Mouse (Mus musculus) cerebellum, adult 2 months (tissue): ENCODE data around the gene Mcm3. TPM values are rescaled to one million over a fixed set of nuclear protein-coding genes. Genes with fewer than 3 reads are reported as not detected.
"Not testable (repeated sequence)": the region's sequence is repeated elsewhere in the genome, so short reads cannot be mapped to it uniquely, and the experiment has no call there.

ENCODE experiments used
- DNase-seq, 2 experiments: peaks; one replicate each; pipeline ENCODE4 v3.0.0; 2021
- H3K27ac ChIP-seq: fragments of 200-500 bp; 2 replicates; pipeline ENCODE4 v1.5.1; 2012; ENCODE audit warnings: low read length, control low read depth, inconsistent platforms; ENCODE audit not compliant: insufficient read depth
- H3K27me3 ChIP-seq: fragments of 200-500 bp; 2 replicates; pipeline ENCODE4 v1.6.1; 2012; ENCODE audit warnings: inconsistent platforms, mild to moderate bottlenecking, low read length, moderate library complexity; ENCODE audit not compliant: control insufficient read depth, insufficient read depth
- H3K4me1 ChIP-seq: fragments of 200-500 bp; 2 replicates; pipeline ENCODE4 v1.6.1; 2011; ENCODE audit warnings: low read length; ENCODE audit not compliant: control insufficient read depth, insufficient read depth
- H3K4me3 ChIP-seq: fragments of 200-500 bp; replicated peaks from 2 replicates; pipeline ENCODE3; 2011; ENCODE audit warnings: mild to moderate bottlenecking, low read depth, low read length, control low read depth; ENCODE audit not compliant: insufficient read depth
- CTCF ChIP-seq: fragments of 200-500 bp; IDR thresholded peaks from 2 replicates; pipeline ENCODE4 v1.5.1; 2011; ENCODE audit warnings: low read depth, mild to moderate bottlenecking, control low read depth, low read length, moderate library complexity, borderline replicate concordance; ENCODE audit not compliant: insufficient read depth
- POLR2A ChIP-seq: fragments of 200-500 bp; IDR thresholded peaks from 2 replicates; pipeline ENCODE4 v1.6.1; 2011; ENCODE audit warnings: low read length, control low read depth, borderline replicate concordance; ENCODE audit not compliant: insufficient read depth
- WGBS: fragments of 180-500 bp; shearing (Covaris S2); methylation state at CpG from one replicate; pipeline ENCODE4 v1.1.7; 2018; 5-methylcytosine and 5-hydroxymethylcytosine counted together
- polyA plus RNA-seq: library from polyadenylated mRNA; depleted of rRNA; stranded (reverse); fragments of >200 nt; gene quantifications from 2 replicates; pipeline ENCODE4 v1.2.3, GENCODE M21; 2012

Mcm3 gene
- polyA plus RNA-seq, 1 experiment = 2.8 TPM

DNA sequence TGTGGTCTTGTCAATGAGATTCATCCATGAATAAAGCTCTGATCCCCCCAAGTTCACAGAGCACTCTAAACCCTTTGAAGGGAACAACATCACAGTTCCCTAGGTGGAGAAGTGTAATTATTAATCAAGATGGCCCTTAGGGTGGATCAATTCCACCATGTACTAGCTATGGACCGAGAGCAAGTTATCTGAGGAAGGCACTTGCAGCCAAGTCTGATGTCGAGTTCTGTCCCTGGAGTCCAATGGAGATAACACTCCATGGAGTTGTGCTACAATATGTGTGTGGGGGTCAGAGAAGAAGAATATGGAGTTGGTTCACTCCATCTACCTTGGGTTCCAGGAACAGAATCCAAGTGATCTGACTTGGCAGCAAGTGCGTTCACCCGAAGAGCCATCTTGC is 25.4 kb downstream of the Mcm3 start:
- Histone ChIP-seq H3K4me3 (no peak overlapping the region), H3K27ac (no peak overlapping the region), H3K4me1 (no peaks in the 10 kb centered on the region), H3K27me3 (no peaks in the 10 kb centered on the region)
- no peak for DNase-seq
- WGBS = 89% methylated on average over 4 of the region's 4 CpGs
- TF ChIP-seq CTCF = no peak
- no peak for TF ChIP-seq POLR2A

DNA sequence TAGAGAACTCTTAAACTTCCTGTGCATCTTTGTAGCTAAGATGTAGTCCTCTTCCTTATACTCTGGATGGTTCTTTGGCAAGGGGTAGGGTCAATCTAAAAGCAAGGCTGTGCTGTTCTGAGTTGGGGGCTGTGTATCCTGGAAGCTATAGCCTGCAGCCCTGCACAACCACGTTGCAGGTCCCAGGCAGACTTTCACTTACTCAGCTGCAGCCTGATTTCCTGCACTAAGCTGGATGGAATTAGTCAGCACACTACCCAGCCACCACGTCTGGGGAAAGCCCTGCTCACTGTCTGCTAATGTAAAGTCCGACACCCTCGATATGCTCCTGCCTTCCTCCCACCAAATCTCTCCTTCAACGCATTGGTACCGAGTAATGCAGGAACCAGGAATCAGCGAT is 28.7 kb downstream of the Mcm3 start:
- 79% methylated on average over 7 of the region's 7 CpGs for WGBS

DNA sequence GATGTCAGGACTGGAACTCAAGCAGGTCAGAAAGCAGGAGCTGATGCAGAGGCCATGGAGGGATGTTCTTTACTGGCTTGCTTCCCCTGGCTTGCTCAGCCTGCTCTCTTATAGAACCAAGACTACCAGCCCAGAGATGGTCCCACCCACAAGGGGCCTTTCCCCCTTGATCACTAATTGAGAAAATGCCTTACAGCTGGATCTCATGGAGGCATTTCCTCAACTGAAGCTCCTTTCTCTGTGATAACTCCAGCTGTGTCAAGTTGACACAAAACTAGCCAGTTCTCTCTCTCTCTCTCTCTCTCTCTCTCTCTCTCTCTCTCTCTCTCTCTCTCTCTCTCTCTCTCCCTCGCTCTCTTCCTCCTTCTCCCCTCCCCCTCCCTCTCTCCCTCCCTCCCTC is 29.6 kb downstream of the Mcm3 start, which contains the start of gene Il17f:
Gene Il17f (minus strand): TSS at position 101 of the 400 bp plus-strand sequence.
- not testable (repeated sequence) for DNase-seq, H3K4me1 ChIP-seq, H3K27me3 ChIP-seq, H3K27ac ChIP-seq, H3K4me3 ChIP-seq
- WGBS = 29% methylated on average over 1 of the region's 1 CpGs

More for the DNA sequence above, 28.7 kb downstream of the Mcm3 start:
- no peaks in the 10 kb centered on the region for H3K27me3 ChIP-seq
- no peaks in the 10 kb centered on the region for H3K4me1 ChIP-seq
- no peak overlapping the region for H3K4me3 ChIP-seq
- TF ChIP-seq CTCF = no peak
- TF ChIP-seq POLR2A = no peak
- no peak overlapping the region for H3K27ac ChIP-seq
- DNase-seq = no peak

DNA sequence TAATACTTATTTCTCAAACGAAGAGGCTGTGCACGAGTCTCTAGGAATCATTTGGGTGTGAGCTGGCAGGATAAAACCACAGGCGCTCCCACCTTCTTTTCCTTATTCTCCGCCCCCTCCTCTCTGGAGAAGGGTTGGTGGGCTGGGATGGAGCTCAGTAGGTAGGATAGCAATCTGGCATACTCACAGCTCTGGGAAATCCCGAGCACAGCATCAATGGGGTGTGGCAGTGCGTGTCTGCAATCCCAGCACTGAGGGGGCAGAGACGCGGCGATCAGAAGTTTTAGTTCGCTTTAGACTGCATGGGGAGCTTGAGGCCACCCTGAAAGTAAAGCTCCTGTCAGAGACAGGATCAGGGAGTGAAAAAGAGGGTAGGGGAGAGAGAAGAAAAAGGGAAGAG is 31.7 kb downstream of the Mcm3 start:
- Histone ChIP-seq H3K27me3 (no peaks in the 10 kb centered on the region), H3K27ac (no peak overlapping the region), H3K4me3 (no peak overlapping the region), H3K4me1 (no peaks in the 10 kb centered on the region)
- WGBS = 42% methylated on average over 10 of the region's 10 CpGs
- DNase-seq = no peak
- no peak for TF ChIP-seq CTCF
- TF ChIP-seq POLR2A = no peak

DNA sequence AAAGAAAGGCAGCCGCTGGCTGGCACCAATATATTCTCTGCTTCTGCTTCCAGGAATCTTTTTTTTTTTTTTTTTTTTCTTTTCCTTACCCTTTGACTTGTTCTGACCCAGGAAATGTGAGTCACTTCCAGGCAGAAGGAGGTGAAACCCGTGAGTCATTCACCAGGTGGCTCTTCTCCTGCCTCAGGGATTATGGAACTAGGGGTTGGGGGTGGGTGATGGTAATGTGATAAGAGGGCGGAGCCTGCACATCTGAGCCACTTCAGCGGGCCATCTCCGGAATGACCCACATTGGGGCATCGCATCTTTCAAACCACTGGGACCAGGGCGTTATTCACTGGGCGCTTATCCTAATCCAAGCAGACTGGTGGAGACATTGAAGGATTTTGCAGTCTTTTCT is 33.1 kb downstream of the Mcm3 start:
- H3K27ac ChIP-seq = no peak overlapping the region
- 70% methylated on average over 8 of the region's 8 CpGs for WGBS
- H3K4me1 ChIP-seq = no peaks in the 10 kb centered on the region
- no peak for TF ChIP-seq POLR2A
- TF ChIP-seq CTCF = no peak
- H3K4me3 ChIP-seq = no peak overlapping the region
- no peak for DNase-seq
- H3K27me3 ChIP-seq = no peaks in the 10 kb centered on the region

DNA sequence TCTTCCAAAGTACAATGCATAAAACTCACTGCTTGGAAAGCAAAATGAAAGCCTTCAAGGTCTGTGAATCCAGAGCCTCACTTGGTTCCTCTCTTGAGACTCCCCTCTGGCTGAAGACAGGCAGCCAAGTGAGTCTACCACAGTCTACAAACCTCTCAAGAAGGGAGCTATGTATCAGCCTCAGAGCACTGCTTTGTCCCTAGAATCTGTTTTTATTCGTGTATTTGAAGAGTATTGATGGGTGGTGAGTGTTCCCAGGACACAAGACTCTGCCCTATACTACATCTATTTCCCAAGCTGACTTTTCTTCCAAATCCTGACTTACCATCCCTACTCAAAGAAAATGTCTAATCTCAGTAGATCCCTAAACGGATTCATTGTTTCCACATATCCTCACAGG is 41.7 kb downstream of the Mcm3 start:
- Histone ChIP-seq H3K4me3 (no peak overlapping the region), H3K27me3 (no peaks in the 10 kb centered on the region; the same call in 1 of the 2 replicates), H3K4me1 (no peaks in the 10 kb centered on the region), H3K27ac (no peak overlapping the region)
- WGBS = 75% methylated on average over 2 of the region's 2 CpGs
- no peak for DNase-seq
- TF ChIP-seq CTCF (no peak), POLR2A (no peak)

DNA sequence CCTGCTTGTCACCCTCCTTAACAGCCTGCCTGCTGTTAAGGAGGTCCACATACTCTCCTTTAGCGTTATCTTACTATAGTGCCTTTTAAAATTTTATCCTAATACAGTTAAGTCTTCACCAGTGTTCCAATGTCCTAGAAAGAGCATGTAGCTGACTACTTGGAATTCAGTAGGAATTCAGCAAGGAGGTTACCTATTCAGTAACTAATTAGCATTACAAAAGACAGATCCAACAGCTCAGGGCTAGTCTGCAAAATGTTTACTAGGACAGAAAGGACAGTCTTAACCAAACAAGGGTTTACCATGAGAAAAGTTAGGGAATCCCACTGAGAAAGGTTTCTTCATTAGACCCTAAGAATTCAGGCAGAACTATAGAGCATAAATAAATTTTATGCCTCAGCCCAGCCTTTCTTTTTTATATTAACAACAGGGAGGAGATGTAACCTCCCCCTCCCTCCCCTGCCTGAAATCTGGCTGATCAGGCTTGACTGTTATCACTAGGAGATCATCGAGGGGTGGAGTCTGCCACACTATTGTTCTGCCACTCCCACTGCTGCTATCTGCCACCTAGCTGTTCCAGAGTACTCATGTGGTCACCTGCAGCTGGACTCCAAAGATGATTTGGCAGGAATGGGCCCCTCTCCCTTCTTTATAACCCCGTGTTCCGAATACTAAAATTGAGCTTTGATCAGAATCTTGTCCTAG is 45.9 kb downstream of the Mcm3 start:
- WGBS = 87% methylated on average over 4 of the region's 4 CpGs
- H3K4me3 ChIP-seq, DNase-seq, H3K4me1 ChIP-seq, H3K27me3 ChIP-seq, H3K27ac ChIP-seq: not testable (repeated sequence)

DNA sequence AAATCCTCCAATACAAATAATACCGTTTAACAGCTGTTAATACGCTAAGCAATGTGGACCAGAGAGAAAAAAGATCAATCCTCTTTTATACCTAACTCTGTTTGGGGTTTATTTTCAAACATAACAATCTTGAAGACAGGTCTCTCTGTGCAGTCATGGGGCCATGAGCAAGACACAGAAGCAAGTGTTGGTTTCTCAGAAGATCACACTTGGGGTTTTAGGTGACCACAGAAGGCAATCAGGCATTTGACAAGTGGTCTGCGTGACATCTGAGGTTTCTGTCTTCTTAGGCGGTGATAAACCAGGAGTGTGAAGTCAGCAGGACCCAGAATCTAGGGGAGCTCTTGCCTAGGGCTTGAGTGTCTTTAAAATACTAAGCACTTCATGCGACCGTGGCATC is 53.6 kb downstream of the Mcm3 start:
- no peak overlapping the region for H3K4me3 ChIP-seq
- WGBS = 88% methylated on average over 6 of the region's 6 CpGs
- H3K27ac ChIP-seq = no peak overlapping the region
- no peak for TF ChIP-seq POLR2A
- no peak for TF ChIP-seq CTCF
- DNase-seq = no peak
- H3K4me1 ChIP-seq = no peaks in the 10 kb centered on the region
- H3K27me3 ChIP-seq = no peaks in the 10 kb centered on the region
